Mouse (Mus musculus): ENCODE measurements around the gene 1110051M20Rik. TPM values are rescaled to one million over a fixed set of nuclear protein-coding genes. Genes with fewer than 3 reads are reported as not detected.

The 1110051M20Rik gene
- polyA plus RNA-seq, 1 experiment from 2014 or later, result 78.3 TPM

GRCm38 (mm10) chr2:91455826-91456225, 11.3 kb upstream of the 1110051M20Rik start:
- H3K27me3 ChIP-seq (ENCODE audit: low read depth, poor library complexity, severe bottlenecking), result no peaks in the 10 kb centered on the region
- H3K27ac ChIP-seq, result no peak overlapping the region
- peaks cover 46% of the 10 kb centered on the region for H3K4me1 ChIP-seq
- H3K4me3 ChIP-seq, result no peak overlapping the region
- peaks cover 6% of the 10 kb centered on the region; the same call in 1 of the 2 replicates for H3K36me3 ChIP-seq
- DNase-seq (ENCODE audit: low spot score), result no peak
- no peaks in the 10 kb centered on the region for H3K9me3 ChIP-seq (replicated peaks)
- 9% methylated on average over 4 of the region's 4 CpGs for WGBS

GRCm38 (mm10) chr2:91454434-91454833, 9.9 kb upstream of the 1110051M20Rik start:
- H3K9me3 ChIP-seq (replicated peaks), result no peaks in the 10 kb centered on the region
- H3K4me1 ChIP-seq, result peaks cover 35% of the 10 kb centered on the region
- H3K27me3 ChIP-seq (ENCODE audit: low read depth, poor library complexity, severe bottlenecking), result no peaks in the 10 kb centered on the region
- no peak for DNase-seq (ENCODE audit: low spot score)
- H3K4me3 ChIP-seq, result no peak overlapping the region
- no peak overlapping the region for H3K27ac ChIP-seq
- WGBS, result 88% methylated on average over 3 of the region's 3 CpGs
- H3K36me3 ChIP-seq, result no peaks in the 10 kb centered on the region

GRCm38 (mm10) chr2:91453231-91454075, 8.9 kb upstream of the 1110051M20Rik start:
- H3K4me3 ChIP-seq, result no peak overlapping the region
- no peak for DNase-seq (ENCODE audit: low spot score)
- no peak overlapping the region for H3K27ac ChIP-seq
- no peaks in the 10 kb centered on the region for H3K36me3 ChIP-seq
- H3K27me3 ChIP-seq (ENCODE audit: low read depth, poor library complexity, severe bottlenecking), result no peaks in the 10 kb centered on the region
- no peaks in the 10 kb centered on the region for H3K9me3 ChIP-seq (replicated peaks)
- WGBS, result 81% methylated on average over 9 of the region's 9 CpGs
- peaks cover 29% of the 10 kb centered on the region for H3K4me1 ChIP-seq

- Histone ChIP-seq H3K4me1 (peaks cover 23% of the 10 kb centered on the region), H3K4me3 (no peak overlapping the region), H3K27ac (no peak overlapping the region), H3K36me3 (no peaks in the 10 kb centered on the region), H3K9me3 (replicated peaks) (no peaks in the 10 kb centered on the region), H3K27me3 (ENCODE audit: low read depth, poor library complexity, severe bottlenecking) (no peaks in the 10 kb centered on the region)
- WGBS, result 54% methylated on average over 8 of the region's 8 CpGs
- DNase-seq (ENCODE audit: low spot score), result no peak
These were observed 8.2 kb upstream of the 1110051M20Rik start for GRCm38 (mm10) chr2:91452658-91453057.

DNA sequence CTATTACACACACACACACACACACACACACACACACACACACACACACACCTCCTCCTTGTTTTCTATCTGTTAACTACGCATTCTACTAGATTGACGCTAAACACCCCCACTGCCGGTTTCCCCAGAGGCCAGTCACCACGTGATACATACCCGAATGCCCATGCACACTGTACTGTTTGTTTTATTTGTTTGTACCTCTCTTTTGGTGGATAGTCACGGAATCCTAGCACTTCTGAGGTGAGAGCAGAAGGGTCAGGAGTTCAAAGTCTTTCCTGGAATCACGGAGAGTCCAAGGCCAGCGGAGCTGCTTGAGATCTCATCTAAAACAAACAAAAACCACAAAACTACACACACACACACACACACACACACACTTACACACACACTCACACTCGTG, 5.8 kb upstream of the 1110051M20Rik start:
- WGBS, result 78% methylated on average over 9 of the region's 9 CpGs
- peaks cover 7% of the 10 kb centered on the region; the same call in 1 of the 2 replicates for H3K4me1 ChIP-seq
- H3K36me3 ChIP-seq, result no peaks in the 10 kb centered on the region
- no peaks in the 10 kb centered on the region for H3K27me3 ChIP-seq (ENCODE audit: low read depth, poor library complexity, severe bottlenecking)
- no peak overlapping the region for H3K4me3 ChIP-seq
- DNase-seq (ENCODE audit: low spot score), result no peak
- no peaks in the 10 kb centered on the region for H3K9me3 ChIP-seq (replicated peaks)
- H3K27ac ChIP-seq, result no peak overlapping the region

DNA sequence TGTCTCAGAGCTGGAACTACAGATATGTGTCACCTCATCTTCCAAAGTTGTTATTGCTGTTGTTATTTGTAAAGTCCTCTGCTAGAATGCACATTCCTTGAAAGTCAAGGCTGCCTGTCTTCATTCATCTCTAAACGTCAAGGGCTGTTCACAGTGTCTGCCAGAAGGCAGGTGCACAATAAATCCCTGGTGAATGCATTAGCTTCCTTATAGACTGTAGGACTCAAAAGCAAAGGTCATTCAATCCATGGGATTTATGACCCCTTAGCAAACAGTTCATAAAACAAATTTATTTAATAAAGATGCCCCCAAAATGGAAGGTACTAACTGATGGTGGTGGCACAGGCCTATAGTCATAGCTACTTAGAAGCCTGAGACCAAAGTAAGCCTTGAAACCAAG, 5.2 kb upstream of the 1110051M20Rik start:
- Histone ChIP-seq H3K27ac (no peak overlapping the region), H3K27me3 (ENCODE audit: low read depth, poor library complexity, severe bottlenecking) (no peaks in the 10 kb centered on the region), H3K36me3 (no peaks in the 10 kb centered on the region), H3K9me3 (replicated peaks) (no peaks in the 10 kb centered on the region), H3K4me1 (peaks cover 7% of the 10 kb centered on the region; the same call in 1 of the 2 replicates), H3K4me3 (no peak overlapping the region)
- WGBS, result 58% methylated on average over 1 of the region's 1 CpGs
- DNase-seq (ENCODE audit: low spot score), result no peak

DNA sequence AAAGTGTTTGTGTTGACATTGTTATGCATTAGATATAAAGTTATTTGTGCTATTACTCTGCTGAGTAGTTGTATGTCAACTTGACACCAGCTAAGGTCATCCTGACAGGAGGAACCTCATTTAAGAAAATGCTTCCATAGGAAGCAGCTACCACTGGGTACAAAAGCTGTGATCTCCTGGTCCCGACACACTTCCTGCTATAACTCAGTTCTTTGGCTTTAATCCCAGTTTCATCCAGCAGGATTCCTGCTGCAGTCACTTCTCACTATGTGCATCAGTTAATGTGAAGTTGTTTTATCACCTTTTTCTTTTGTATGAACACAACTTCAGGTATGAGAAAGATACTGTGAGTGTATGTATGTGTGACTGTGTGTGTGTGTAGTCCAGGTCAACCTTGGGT, 2.3 kb downstream of the 1110051M20Rik start:
- H3K9me3 ChIP-seq (replicated peaks), result no peaks in the 10 kb centered on the region
- no peaks in the 10 kb centered on the region for H3K36me3 ChIP-seq
- 85% methylated on average over 1 of the region's 1 CpGs for WGBS
- H3K4me1 ChIP-seq, result peaks cover 6% of the 10 kb centered on the region
- no peak overlapping the region for H3K4me3 ChIP-seq
- H3K27me3 ChIP-seq (ENCODE audit: low read depth, poor library complexity, severe bottlenecking), result no peaks in the 10 kb centered on the region
- no peak overlapping the region for H3K27ac ChIP-seq
- no peak for DNase-seq (ENCODE audit: low spot score)

DNA sequence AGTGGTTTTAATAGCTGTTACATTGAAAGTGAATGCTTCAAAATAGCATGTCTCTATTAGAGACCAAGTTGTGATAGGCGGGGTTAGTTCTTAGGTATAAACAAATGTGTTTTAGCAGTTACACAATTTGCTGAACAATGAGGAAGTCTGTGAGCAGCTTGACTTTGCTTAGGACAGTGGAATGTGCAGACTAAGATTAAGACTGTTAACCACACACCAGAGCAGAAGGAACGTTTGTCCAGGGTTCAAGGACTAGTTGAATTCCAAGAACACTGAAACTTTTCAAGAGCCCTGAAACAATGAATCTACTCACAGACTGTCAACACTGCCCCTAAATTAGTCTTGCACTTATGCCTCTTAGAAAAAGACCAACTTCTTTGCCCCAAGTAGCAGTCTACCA, 2.8 kb downstream of the 1110051M20Rik start:
- H3K9me3 ChIP-seq (replicated peaks), result no peaks in the 10 kb centered on the region
- 81% methylated on average over 2 of the region's 2 CpGs for WGBS
- H3K36me3 ChIP-seq, result no peaks in the 10 kb centered on the region
- H3K4me3 ChIP-seq, result no peak overlapping the region
- H3K27me3 ChIP-seq (ENCODE audit: low read depth, poor library complexity, severe bottlenecking), result no peaks in the 10 kb centered on the region
- no peak for DNase-seq (ENCODE audit: low spot score)
- H3K4me1 ChIP-seq, result peaks cover 6% of the 10 kb centered on the region
- H3K27ac ChIP-seq, result no peak overlapping the region

GRCm38 (mm10) chr2:91440686-91441085, 3.8 kb downstream of the 1110051M20Rik start:
- DNase-seq (ENCODE audit: low spot score), result no peak
- Histone ChIP-seq H3K4me3 (no peak overlapping the region), H3K27me3 (ENCODE audit: low read depth, poor library complexity, severe bottlenecking) (no peaks in the 10 kb centered on the region), H3K27ac (no peak overlapping the region), H3K36me3 (no peaks in the 10 kb centered on the region), H3K9me3 (replicated peaks) (no peaks in the 10 kb centered on the region), H3K4me1 (peaks cover 6% of the 10 kb centered on the region)
- whole genome bisulfite sequencing, result 91% methylated on average over 5 of the region's 5 CpGs

DNA sequence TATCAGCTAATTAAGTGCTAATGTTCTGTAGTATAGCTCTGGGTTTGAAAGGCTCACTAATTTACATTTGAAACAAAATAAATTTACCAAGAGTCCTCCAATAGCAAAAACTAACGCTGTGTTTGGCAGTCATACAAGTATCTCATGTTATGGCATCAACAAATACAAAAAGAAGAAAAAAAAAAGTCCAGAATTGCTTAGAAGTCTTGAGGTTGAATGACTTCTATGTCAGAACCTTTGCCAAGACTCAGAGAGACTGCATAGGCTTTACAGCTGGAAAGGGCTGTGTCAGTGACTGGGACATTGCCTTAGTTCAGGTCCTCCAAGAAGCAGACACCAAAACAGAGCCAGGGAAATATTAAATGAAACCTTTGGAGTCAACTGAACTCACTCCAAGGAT, 4.6 kb downstream of the 1110051M20Rik start:
- Histone ChIP-seq H3K9me3 (replicated peaks) (no peaks in the 10 kb centered on the region), H3K4me3 (no peak overlapping the region), H3K27ac (no peak overlapping the region), H3K27me3 (ENCODE audit: low read depth, poor library complexity, severe bottlenecking) (no peaks in the 10 kb centered on the region), H3K4me1 (peaks cover 6% of the 10 kb centered on the region), H3K36me3 (no peaks in the 10 kb centered on the region)
- 92% methylated on average over 1 of the region's 1 CpGs for WGBS
- no peak for DNase-seq (ENCODE audit: low spot score)

- H3K4me1 ChIP-seq, result peaks cover 6% of the 10 kb centered on the region
- no peak overlapping the region for H3K27ac ChIP-seq
- no peaks in the 10 kb centered on the region for H3K9me3 ChIP-seq (replicated peaks)
- no peaks in the 10 kb centered on the region for H3K36me3 ChIP-seq
- 79% methylated on average over 10 of the region's 10 CpGs for WGBS
- no peaks in the 10 kb centered on the region for H3K27me3 ChIP-seq (ENCODE audit: low read depth, poor library complexity, severe bottlenecking)
- H3K4me3 ChIP-seq, result no peak overlapping the region
- DNase-seq (ENCODE audit: low spot score), result no peak
These were observed 5.2 kb downstream of the 1110051M20Rik start for GRCm38 (mm10) chr2:91439271-91439670.

GRCm38 (mm10) chr2:91437116-91437815, 7.2 kb downstream of the 1110051M20Rik start:
- H3K27ac ChIP-seq, result no peak overlapping the region
- DNase-seq (ENCODE audit: low spot score), result no peak
- WGBS, result 92% methylated on average over 5 of the region's 5 CpGs

DNA sequence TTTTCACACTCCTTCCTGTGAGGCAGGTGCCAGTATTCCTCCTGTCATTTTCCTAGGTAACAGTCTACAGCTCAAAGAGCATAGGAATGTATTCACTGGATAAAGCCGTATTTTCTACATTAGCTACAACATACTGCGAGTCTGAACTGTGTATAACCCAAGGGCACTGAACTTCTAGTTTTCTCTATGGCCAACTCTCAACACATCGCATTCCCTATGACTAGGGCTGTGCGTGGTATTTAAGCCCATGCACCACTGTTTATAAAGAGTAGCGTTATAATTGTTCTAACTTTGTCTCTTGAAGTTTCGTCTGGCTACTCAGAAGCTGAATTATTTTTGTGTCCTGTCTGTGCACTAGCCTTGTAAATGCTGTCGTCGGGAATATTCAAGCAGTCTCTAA, 7.8 kb downstream of the 1110051M20Rik start:
- H3K27ac ChIP-seq, result no peak overlapping the region
- WGBS, result 94% methylated on average over 8 of the region's 8 CpGs

More at GRCm38 (mm10) chr2:91437116-91437815, 7.2 kb downstream of the 1110051M20Rik start:
- Histone ChIP-seq H3K4me3 (no peak overlapping the region), H3K27me3 (ENCODE audit: low read depth, poor library complexity, severe bottlenecking) (no peaks in the 10 kb centered on the region), H3K4me1 (no peaks in the 10 kb centered on the region), H3K36me3 (no peaks in the 10 kb centered on the region), H3K9me3 (replicated peaks) (no peaks in the 10 kb centered on the region)

More for the DNA sequence above, 7.8 kb downstream of the 1110051M20Rik start:
- H3K36me3 ChIP-seq, result no peaks in the 10 kb centered on the region
- DNase-seq (ENCODE audit: low spot score), result no peak
- no peak overlapping the region for H3K4me3 ChIP-seq
- no peaks in the 10 kb centered on the region for H3K4me1 ChIP-seq
- no peaks in the 10 kb centered on the region for H3K27me3 ChIP-seq (ENCODE audit: low read depth, poor library complexity, severe bottlenecking)
- H3K9me3 ChIP-seq (replicated peaks), result no peaks in the 10 kb centered on the region

Measured in limb, embryonic 10.5 days (tissue).